Mouse (Mus musculus): Measurements from ENCODE around the gene Denr. TPM values are rescaled to one million over a fixed set of nuclear protein-coding genes. Genes with fewer than 3 reads are reported as not detected.

The Denr gene
- polyA plus RNA-seq, 1 experiment from 2014 or later, result 169 TPM

- ATAC-seq (ENCODE audit: insufficient number of reproducible peaks, insufficient read depth, low FRiP score, low TSS enrichment), result no peak
- H3K36me3 ChIP-seq, result no peaks in the 10 kb centered on the region
- H3K4me2 ChIP-seq (replicated peaks), result no peak overlapping the region
- H3K4me3 ChIP-seq, result no peak overlapping the region
- 80% methylated on average over 7 of the region's 7 CpGs for WGBS
- H3K9ac ChIP-seq, result no peak overlapping the region
- no peaks in the 10 kb centered on the region for H3K27me3 ChIP-seq
- H3K27ac ChIP-seq, result no peak overlapping the region
- H3K4me1 ChIP-seq, result peaks cover 9% of the 10 kb centered on the region; the same call in 1 of the 2 replicates
- no peaks in the 10 kb centered on the region for H3K9me3 ChIP-seq
Observed at GRCm38 (mm10) chr5:123883891-123884290, 23.1 kb upstream of the Denr start.

- H3K36me3 ChIP-seq, result no peaks in the 10 kb centered on the region
- H3K4me2 ChIP-seq (replicated peaks), result no peak overlapping the region
- WGBS, result 79% methylated on average over 10 of the region's 10 CpGs
- no peak overlapping the region for H3K27ac ChIP-seq
- peaks cover 8% of the 10 kb centered on the region; the same call in 1 of the 2 replicates for H3K4me1 ChIP-seq
- H3K9ac ChIP-seq, result no peak overlapping the region
- H3K4me3 ChIP-seq, result no peak overlapping the region
- no peak for ATAC-seq (ENCODE audit: insufficient number of reproducible peaks, insufficient read depth, low FRiP score, low TSS enrichment)
- no peaks in the 10 kb centered on the region for H3K9me3 ChIP-seq
- no peaks in the 10 kb centered on the region for H3K27me3 ChIP-seq
Observed at GRCm38 (mm10) chr5:123884332-123884731, 22.6 kb upstream of the Denr start.

DNA sequence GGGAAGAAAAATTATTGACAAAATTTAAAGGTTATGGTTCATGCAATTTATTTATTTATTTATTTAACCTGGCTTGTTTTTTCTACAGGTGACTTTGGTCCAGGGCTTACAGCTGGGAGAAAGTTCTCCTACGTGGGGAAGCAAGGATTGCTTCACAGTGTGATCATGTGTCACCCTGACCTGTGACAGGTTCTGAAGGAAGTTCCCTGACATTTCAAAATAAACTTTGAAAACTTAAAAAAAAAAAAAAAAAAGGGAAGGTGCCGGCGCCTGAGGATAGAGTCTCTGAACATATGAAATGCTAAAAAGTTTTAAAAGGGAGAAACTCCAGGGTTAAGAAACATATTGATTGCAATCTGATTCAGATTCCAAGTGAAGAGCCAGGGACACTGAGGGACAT, 20.6 kb upstream of the Denr start:
- H3K4me1 ChIP-seq, result no peaks in the 10 kb centered on the region
- H3K9me3 ChIP-seq, result no peaks in the 10 kb centered on the region
- no peak for ATAC-seq (ENCODE audit: insufficient number of reproducible peaks, insufficient read depth, low FRiP score, low TSS enrichment)
- H3K36me3 ChIP-seq, result no peaks in the 10 kb centered on the region
- no peaks in the 10 kb centered on the region for H3K27me3 ChIP-seq
- H3K4me3 ChIP-seq, result no peak overlapping the region
- no peak overlapping the region for H3K9ac ChIP-seq
- 62% methylated on average over 3 of the region's 3 CpGs for WGBS
- no peak overlapping the region for H3K4me2 ChIP-seq (replicated peaks)
- no peak overlapping the region for H3K27ac ChIP-seq

DNA sequence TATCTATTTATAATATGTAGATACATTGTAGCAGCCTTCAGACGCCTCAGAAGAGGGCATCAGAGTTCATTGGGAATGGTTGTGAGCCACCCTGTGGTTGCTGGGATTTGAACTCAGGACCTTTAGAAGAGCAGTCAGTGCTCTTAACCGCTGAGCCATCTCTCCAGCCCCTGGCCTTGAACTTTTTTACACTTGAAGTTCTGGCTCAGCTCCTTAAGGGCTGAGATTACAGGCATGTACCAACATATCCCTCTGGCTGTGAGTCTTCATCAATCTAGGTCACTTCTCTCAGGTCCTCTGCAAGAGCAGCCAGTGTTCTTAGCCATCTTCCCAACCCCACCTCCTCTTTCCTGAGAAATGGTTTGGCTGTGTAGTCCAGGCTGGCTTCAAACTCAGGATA, 16.7 kb upstream of the Denr start:
- no peak for ATAC-seq (ENCODE audit: insufficient number of reproducible peaks, insufficient read depth, low FRiP score, low TSS enrichment)
- H3K9ac ChIP-seq, result no peak overlapping the region
- 71% methylated on average over 2 of the region's 2 CpGs for WGBS

DNA sequence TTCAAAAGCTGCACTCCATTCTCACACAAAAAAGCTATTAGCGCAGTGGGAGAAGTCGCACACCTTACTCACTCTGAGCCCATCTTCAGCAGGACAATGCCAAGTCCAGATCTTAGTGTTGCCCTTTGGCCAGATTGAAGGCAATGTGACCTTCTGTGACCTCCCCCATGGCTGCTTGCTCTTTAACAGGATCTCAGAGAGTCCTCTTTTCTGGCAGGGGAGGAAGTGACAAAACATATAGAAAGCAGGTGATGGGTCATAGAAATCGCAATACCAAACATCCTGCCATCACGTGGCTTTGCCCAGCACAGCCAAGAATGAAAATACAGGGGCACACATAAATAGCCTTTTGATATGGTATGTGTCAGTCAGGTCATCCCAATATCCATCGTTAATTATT, 16.0 kb upstream of the Denr start:
- Histone ChIP-seq H3K9me3 (no peaks in the 10 kb centered on the region), H3K4me1 (no peaks in the 10 kb centered on the region), H3K4me3 (no peak overlapping the region), H3K4me2 (replicated peaks) (no peak overlapping the region), H3K9ac (no peak overlapping the region), H3K27ac (no peak overlapping the region), H3K36me3 (no peaks in the 10 kb centered on the region), H3K27me3 (no peaks in the 10 kb centered on the region)
- ATAC-seq (ENCODE audit: insufficient number of reproducible peaks, insufficient read depth, low FRiP score, low TSS enrichment), result no peak
- WGBS, result 74% methylated on average over 5 of the region's 5 CpGs

More for the DNA sequence above, 16.7 kb upstream of the Denr start:
- Histone ChIP-seq H3K27me3 (no peaks in the 10 kb centered on the region), H3K36me3 (no peaks in the 10 kb centered on the region), H3K27ac (no peak overlapping the region), H3K4me3 (no peak overlapping the region), H3K4me2 (replicated peaks) (no peak overlapping the region), H3K4me1 (no peaks in the 10 kb centered on the region), H3K9me3 (no peaks in the 10 kb centered on the region)

DNA sequence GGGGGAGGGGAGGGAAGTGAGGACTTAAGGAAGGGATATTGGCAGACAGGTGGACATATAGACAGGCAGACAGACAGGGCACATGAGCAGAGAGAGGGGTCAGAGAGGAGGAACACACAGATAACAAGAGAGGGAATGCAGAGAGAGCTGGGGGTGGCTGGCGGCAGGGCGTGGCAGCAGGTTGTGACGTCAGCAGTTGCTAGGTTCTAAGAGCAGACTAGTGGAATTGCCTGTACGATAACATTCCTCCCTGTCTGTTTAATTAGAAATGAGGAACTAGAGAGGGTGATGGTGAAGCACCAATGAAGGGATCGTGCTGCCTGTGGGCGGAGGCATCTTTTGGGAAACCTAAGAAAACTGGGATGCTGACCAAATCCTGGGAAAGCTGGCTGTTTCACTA, 15.3 kb upstream of the Denr start:
- 50% methylated on average over 6 of the region's 6 CpGs for WGBS
- no peak overlapping the region for H3K27ac ChIP-seq
- no peaks in the 10 kb centered on the region for H3K27me3 ChIP-seq
- H3K9me3 ChIP-seq, result no peaks in the 10 kb centered on the region
- no peaks in the 10 kb centered on the region for H3K36me3 ChIP-seq
- no peak overlapping the region for H3K4me2 ChIP-seq (replicated peaks)
- ATAC-seq (ENCODE audit: insufficient number of reproducible peaks, insufficient read depth, low FRiP score, low TSS enrichment), result no peak
- H3K4me1 ChIP-seq, result no peaks in the 10 kb centered on the region
- H3K4me3 ChIP-seq, result no peak overlapping the region
- H3K9ac ChIP-seq, result no peak overlapping the region

DNA sequence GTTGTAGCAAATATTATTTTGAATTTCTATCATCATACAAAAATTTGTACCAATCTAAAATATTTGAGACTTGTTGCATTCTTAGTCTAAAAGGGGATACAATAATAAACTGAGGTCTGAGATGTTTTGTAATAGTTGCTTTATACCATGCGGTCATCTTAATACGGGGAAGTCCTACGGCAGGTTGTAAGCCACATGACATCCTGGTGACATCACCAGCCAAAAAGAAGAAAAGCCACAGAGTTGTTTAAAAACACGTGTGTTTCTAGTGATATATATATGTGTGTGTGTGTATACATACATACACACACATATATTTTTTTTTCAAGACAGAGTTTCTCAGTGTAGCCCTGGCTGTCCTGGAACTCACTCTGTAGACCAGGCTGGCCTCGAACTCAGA, 13.5 kb upstream of the Denr start:
- Histone ChIP-seq H3K36me3 (no peaks in the 10 kb centered on the region), H3K4me3 (no peak overlapping the region), H3K4me1 (no peaks in the 10 kb centered on the region), H3K27me3 (no peaks in the 10 kb centered on the region), H3K4me2 (replicated peaks) (no peak overlapping the region), H3K27ac (no peak overlapping the region), H3K9me3 (no peaks in the 10 kb centered on the region), H3K9ac (no peak overlapping the region)
- no peak for ATAC-seq (ENCODE audit: insufficient number of reproducible peaks, insufficient read depth, low FRiP score, low TSS enrichment)
- WGBS, result 87% methylated on average over 5 of the region's 5 CpGs

- H3K4me2 ChIP-seq (replicated peaks), result no peak overlapping the region
- no peaks in the 10 kb centered on the region for H3K4me1 ChIP-seq
- no peak for ATAC-seq (ENCODE audit: insufficient number of reproducible peaks, insufficient read depth, low FRiP score, low TSS enrichment)
- no peaks in the 10 kb centered on the region for H3K36me3 ChIP-seq
- H3K9ac ChIP-seq, result no peak overlapping the region
- no peak overlapping the region for H3K4me3 ChIP-seq
- H3K27ac ChIP-seq, result no peak overlapping the region
- no peaks in the 10 kb centered on the region for H3K27me3 ChIP-seq
- H3K9me3 ChIP-seq, result no peaks in the 10 kb centered on the region
- WGBS, result 82% methylated on average over 11 of the region's 11 CpGs
Observed at GRCm38 (mm10) chr5:123896395-123896794, 10.6 kb upstream of the Denr start.

DNA sequence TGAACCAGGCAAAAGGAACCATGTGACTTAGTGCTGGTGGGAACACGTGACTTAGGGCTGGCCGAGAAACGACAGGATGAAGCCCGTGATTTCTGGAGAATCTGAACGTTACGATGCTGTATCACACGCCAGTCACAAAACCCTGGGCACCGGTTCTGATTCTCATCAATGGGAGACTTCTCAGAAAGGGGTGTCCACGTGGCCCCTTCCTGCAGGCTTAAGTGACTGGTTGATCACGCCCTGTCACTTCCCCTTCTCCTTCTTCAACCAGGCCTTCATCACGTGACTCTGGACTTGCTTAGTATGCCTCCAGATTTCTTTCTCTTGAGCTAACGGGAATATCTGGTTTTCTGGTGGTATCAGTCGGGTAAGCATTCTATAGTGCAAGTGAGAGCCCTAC, 9.6 kb upstream of the Denr start:
- Histone ChIP-seq H3K4me1 (no peaks in the 10 kb centered on the region), H3K4me2 (replicated peaks) (no peak overlapping the region), H3K27ac (no peak overlapping the region), H3K27me3 (no peaks in the 10 kb centered on the region), H3K9me3 (no peaks in the 10 kb centered on the region), H3K4me3 (no peak overlapping the region), H3K9ac (no peak overlapping the region), H3K36me3 (no peaks in the 10 kb centered on the region)
- 79% methylated on average over 13 of the region's 13 CpGs for WGBS
- no peak for ATAC-seq (ENCODE audit: insufficient number of reproducible peaks, insufficient read depth, low FRiP score, low TSS enrichment)

GRCm38 (mm10) chr5:123904059-123904672, 2.8 kb upstream of the Denr start:
- no peak for ATAC-seq (ENCODE audit: insufficient number of reproducible peaks, insufficient read depth, low FRiP score, low TSS enrichment)
- H3K4me3 ChIP-seq, result no peak overlapping the region
- peaks cover 10% of the 10 kb centered on the region for H3K36me3 ChIP-seq
- no peak overlapping the region for H3K27ac ChIP-seq
- 75% methylated on average over 11 of the region's 11 CpGs for WGBS
- H3K4me1 ChIP-seq, result peaks cover 14% of the 10 kb centered on the region
- no peaks in the 10 kb centered on the region for H3K27me3 ChIP-seq
- no peak overlapping the region for H3K4me2 ChIP-seq (replicated peaks)
- no peaks in the 10 kb centered on the region for H3K9me3 ChIP-seq
- no peak overlapping the region for H3K9ac ChIP-seq

DNA sequence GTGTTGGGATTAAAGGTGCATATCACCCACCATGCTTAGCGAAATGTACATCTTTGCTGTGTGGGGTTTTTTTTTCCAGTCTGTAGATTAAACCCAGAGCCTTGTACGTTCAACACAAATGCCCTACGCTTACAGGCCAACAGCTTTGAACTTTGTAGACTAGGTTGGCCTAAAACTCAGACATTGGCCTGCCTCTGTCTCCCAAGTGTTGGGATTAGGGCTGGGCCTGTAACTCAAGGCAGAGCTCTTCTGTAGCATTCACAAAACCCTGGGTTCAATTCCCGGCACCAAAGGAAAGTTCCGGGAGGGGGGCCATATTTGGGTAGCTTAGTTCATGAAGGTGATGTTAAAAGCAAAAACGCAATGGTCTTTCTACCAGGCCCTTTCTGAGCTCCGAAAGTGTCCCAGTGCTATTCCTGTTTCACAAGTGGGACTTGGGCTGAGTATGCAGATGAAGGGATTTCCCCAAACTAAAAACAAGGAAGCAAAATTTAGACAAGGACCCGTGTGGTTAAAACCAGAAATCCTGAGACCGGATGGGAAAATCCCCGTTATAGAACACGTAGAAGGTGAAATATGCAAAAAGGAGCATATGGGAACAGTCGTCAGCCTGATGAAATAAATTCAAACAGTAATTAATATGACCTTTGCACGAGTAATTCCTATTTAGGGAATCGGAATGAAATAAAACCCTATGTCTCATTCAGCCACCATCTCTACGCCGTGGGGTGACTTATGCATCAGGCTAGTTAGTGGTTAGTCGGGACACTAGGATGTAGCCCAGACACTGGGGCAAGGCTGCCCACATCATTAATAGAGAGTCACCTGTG, 614 bp upstream of the Denr start:
- 75% methylated on average over 17 of the region's 17 CpGs for WGBS
- peak overlapping the region; percentile 95 for H3K4me2 ChIP-seq (replicated peaks)
- H3K27ac ChIP-seq, result no peak overlapping the region
- ATAC-seq (ENCODE audit: insufficient number of reproducible peaks, insufficient read depth, low FRiP score, low TSS enrichment), result no peak
- no peak overlapping the region for H3K9ac ChIP-seq
- H3K27me3 ChIP-seq, result no peaks in the 10 kb centered on the region
- peaks cover 14% of the 10 kb centered on the region for H3K4me1 ChIP-seq
- peaks cover 28% of the 10 kb centered on the region for H3K36me3 ChIP-seq
- H3K4me3 ChIP-seq, result peak overlapping the region; percentile 14; the same call in 1 of the 2 replicates
- H3K9me3 ChIP-seq, result no peaks in the 10 kb centered on the region

GRCm38 (mm10) chr5:123907631-123907977, 629 bp downstream of the Denr start:
- peak overlapping the region; percentile 80; the same call in 1 of the 2 replicates for H3K27ac ChIP-seq
- H3K4me1 ChIP-seq, result peaks cover 14% of the 10 kb centered on the region
- peak overlapping the region; percentile 92 for H3K9ac ChIP-seq
- WGBS, result 4% methylated on average over 10 of the region's 10 CpGs
- peak overlapping the region; percentile 75 for H3K4me3 ChIP-seq
- H3K4me2 ChIP-seq (replicated peaks), result peak overlapping the region; percentile 95
- H3K9me3 ChIP-seq, result no peaks in the 10 kb centered on the region
- H3K27me3 ChIP-seq, result no peaks in the 10 kb centered on the region
- H3K36me3 ChIP-seq, result peaks cover 39% of the 10 kb centered on the region
- no peak for ATAC-seq (ENCODE audit: insufficient number of reproducible peaks, insufficient read depth, low FRiP score, low TSS enrichment)
